Mouse (Mus musculus) lung, adult 2 months (tissue): Measurements from ENCODE around the gene Rpl31. TPM values are rescaled to one million over a fixed set of nuclear protein-coding genes. Genes with fewer than 3 reads are reported as not detected.

Source experiments
- DNase-seq: peaks from one replicate; pipeline ENCODE4 v3.0.0; 2022
- H3K4me1 ChIP-seq: fragments of 200-500 bp; 2 replicates; pipeline ENCODE4 v1.6.1; 2011; ENCODE audit warnings: low read length; ENCODE audit not compliant: control insufficient read depth, insufficient read depth
- H3K4me3 ChIP-seq: fragments of 200-500 bp; replicated peaks from 2 replicates; pipeline ENCODE3; 2011; ENCODE audit warnings: low read depth, mild to moderate bottlenecking, control low read depth, low read length; ENCODE audit errors: extremely low read depth
- CTCF ChIP-seq: fragments of 200-500 bp; IDR thresholded peaks from 2 replicates; pipeline ENCODE4 v1.5.1; 2011; ENCODE audit warnings: mild to moderate bottlenecking, low read length, control low read depth; ENCODE audit not compliant: insufficient read depth
- POLR2A ChIP-seq: fragments of 200-500 bp; IDR thresholded peaks from 2 replicates; pipeline ENCODE4 v1.6.1; 2011; ENCODE audit warnings: low read depth, mild to moderate bottlenecking, control low read depth, low read length, borderline replicate concordance; ENCODE audit errors: extremely low read depth
- WGBS: fragments of 180-500 bp; shearing (Covaris S2); methylation state at CpG from one replicate; pipeline ENCODE4 v1.1.7; 2018; 5-methylcytosine and 5-hydroxymethylcytosine counted together
- polyA plus RNA-seq: library from polyadenylated mRNA; depleted of rRNA; stranded (reverse); fragments of >200 nt; gene quantifications from 2 replicates; pipeline ENCODE4 v1.2.3, GENCODE M21; 2012

Rpl31 gene
- polyA plus RNA-seq, 1 experiment, result 201 TPM

DNA sequence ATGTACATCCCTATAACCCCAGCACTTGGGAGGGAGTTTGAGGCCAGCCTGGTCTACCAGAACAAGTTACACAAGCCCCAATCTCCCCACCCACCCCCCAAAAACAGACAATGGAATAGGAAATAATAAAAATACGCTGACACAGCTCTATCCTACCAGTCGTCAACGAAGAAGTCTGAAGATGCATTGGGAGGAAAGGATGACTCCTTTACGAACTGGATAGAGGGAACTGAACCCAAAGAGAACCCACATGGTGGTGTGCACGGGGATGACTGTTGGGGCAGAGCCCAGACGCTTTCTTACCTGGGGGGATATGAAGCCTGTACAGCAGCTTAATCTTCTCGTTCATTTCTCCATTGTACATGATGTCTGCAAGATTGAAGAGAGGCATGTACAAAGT, 8.5 kb downstream of the Rpl31 start:
- TF ChIP-seq CTCF, result no peak
- TF ChIP-seq POLR2A, result no peak
- no peak for DNase-seq
- H3K4me3 ChIP-seq, result no peak overlapping the region
- WGBS, result 74% methylated on average over 7 of the region's 7 CpGs
- peaks cover 3% of the 10 kb centered on the region; the same call in 1 of the 2 replicates for H3K4me1 ChIP-seq

DNA sequence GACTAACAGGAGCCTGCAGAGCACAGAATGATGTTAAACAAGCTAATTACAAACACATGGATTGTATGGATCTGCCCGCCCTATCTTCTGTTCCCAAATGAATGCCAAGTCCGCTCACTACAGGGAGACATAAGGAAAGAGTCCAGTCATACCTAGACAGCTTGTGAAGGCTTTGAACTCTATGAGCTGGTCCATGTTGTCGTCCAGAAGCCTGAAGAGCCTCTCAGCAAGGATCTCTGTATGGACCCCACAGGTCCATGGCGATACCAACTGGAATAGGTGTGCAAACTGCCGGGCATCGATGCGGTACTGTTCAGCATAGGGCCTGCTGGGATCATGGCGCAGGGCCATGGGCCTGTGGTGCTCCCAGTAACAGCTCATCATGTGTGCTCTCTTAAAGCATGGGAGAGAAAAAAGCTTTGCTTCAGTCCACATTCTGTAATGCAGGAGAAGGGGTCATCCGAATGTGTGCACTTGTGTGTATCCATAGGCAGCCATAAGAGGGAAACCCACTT, 9.1 kb downstream of the Rpl31 start:
- Histone ChIP-seq H3K4me1 (peaks cover 3% of the 10 kb centered on the region; the same call in 1 of the 2 replicates), H3K4me3 (no peak overlapping the region)
- TF ChIP-seq CTCF, result no peak
- TF ChIP-seq POLR2A, result no peak
- 90% methylated on average over 9 of the region's 9 CpGs for WGBS
- no peak for DNase-seq

GRCm38 (mm10) chr1:39378540-39378939, 10.9 kb downstream of the Rpl31 start:
- no peak for DNase-seq
- Histone ChIP-seq H3K4me3 (no peak overlapping the region), H3K4me1 (peaks cover 3% of the 10 kb centered on the region; the same call in 1 of the 2 replicates)
- TF ChIP-seq POLR2A, result no peak
- TF ChIP-seq CTCF, result no peak
- 91% methylated on average over 1 of the region's 1 CpGs for WGBS

DNA sequence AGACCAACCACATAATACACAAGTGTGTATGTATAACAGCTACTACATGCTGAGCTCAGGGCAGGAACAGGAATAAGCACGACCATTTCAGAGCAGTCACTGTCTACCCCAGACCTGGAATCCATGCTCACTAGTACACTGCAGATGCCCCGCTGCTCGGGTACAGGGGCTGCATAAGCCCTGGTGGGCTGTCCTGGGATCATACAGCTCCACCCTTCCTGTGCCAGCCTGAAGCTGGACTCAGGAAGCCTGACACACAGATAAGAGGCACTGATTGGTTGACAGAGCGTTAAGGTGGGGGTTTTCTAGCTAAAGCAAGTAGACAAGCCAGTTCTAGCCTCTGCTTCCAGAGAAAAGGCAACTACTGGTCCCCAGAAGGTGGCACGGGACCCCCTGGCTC, 11.4 kb downstream of the Rpl31 start:
- H3K4me1 ChIP-seq, result peaks cover 3% of the 10 kb centered on the region; the same call in 1 of the 2 replicates
- 37% methylated on average over 5 of the region's 5 CpGs for WGBS
- TF ChIP-seq CTCF (no peak), POLR2A (no peak)
- no peak for DNase-seq
- H3K4me3 ChIP-seq, result no peak overlapping the region

DNA sequence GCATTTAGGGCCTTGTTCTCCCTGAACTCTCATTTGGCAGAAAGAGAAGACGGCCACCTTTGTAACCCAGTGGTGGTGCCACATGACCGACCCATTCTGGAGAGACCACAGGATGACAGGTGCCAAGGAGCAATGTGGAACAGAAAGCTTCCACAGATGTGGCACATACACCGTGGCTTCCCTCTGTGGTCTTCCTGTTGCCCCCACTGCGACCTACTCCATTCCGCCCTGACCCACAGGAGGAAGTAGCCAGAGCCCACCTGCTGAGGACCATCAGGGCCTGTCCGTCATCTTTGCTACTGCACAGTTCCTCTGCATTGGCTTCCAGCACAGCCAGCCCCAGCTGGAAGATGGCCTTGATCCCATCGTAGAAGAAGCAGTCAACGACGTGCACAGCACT, 13.4 kb downstream of the Rpl31 start:
- 83% methylated on average over 9 of the region's 9 CpGs for WGBS

DNA sequence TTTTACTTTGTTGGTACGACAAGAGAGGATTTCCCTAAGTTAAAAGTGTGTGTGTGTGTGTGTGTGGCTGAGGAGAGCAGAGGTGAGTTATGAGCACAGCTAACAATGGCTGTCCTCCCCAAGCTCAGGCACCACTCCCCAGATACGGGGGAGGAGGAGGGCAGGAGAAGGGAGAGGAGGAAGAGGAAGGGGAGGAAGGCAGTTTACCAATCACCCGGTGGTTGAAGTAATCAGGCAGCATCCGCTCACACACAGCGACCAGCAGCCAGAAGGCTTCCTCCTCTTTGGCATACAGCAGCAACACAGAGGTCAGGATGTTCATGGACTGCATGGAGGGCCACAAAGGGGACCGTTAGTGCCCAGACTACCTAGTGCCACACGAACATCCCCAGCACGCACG, 17.3 kb downstream of the Rpl31 start:
- Histone ChIP-seq H3K4me1 (0 out of 2 replicates have a peak, but pooled peaks cover under 1% of the 10 kb centered on the region), H3K4me3 (no peak overlapping the region)
- TF ChIP-seq POLR2A, result no peak
- TF ChIP-seq CTCF, result no peak
- 67% methylated on average over 9 of the region's 9 CpGs for WGBS
- no peak for DNase-seq

More for the DNA sequence above, 13.4 kb downstream of the Rpl31 start:
- TF ChIP-seq POLR2A (no peak), CTCF (no peak)
- Histone ChIP-seq H3K4me3 (no peak overlapping the region), H3K4me1 (peaks cover 3% of the 10 kb centered on the region; the same call in 1 of the 2 replicates)
- no peak for DNase-seq

GRCm38 (mm10) chr1:39386456-39386855, 18.8 kb downstream of the Rpl31 start:
- no peak for DNase-seq
- H3K4me1 ChIP-seq, result no peaks in the 10 kb centered on the region
- TF ChIP-seq CTCF (no peak), POLR2A (no peak)
- 68% methylated on average over 3 of the region's 3 CpGs for WGBS
- no peak overlapping the region for H3K4me3 ChIP-seq

- Histone ChIP-seq H3K4me1 (no peaks in the 10 kb centered on the region), H3K4me3 (no peak overlapping the region)
- no peak for DNase-seq
- TF ChIP-seq CTCF, result no peak
- TF ChIP-seq POLR2A, result no peak
- 73% methylated on average over 4 of the region's 4 CpGs for WGBS
Measured at GRCm38 (mm10) chr1:39387497-39387896, 19.9 kb downstream of the Rpl31 start.

GRCm38 (mm10) chr1:39388163-39388562, 20.5 kb downstream of the Rpl31 start:
- no peak for DNase-seq
- Histone ChIP-seq H3K4me1 (no peaks in the 10 kb centered on the region), H3K4me3 (no peak overlapping the region)
- WGBS, result 72% methylated on average over 2 of the region's 2 CpGs
- TF ChIP-seq POLR2A (no peak), CTCF (no peak)

GRCm38 (mm10) chr1:39389338-39389737, 21.7 kb downstream of the Rpl31 start:
- 85% methylated on average over 11 of the region's 11 CpGs for WGBS
- Histone ChIP-seq H3K4me3 (no peak overlapping the region), H3K4me1 (no peaks in the 10 kb centered on the region)
- no peak for TF ChIP-seq CTCF
- no peak for TF ChIP-seq POLR2A
- DNase-seq, result no peak

- Histone ChIP-seq H3K4me3 (no peak overlapping the region), H3K4me1 (no peaks in the 10 kb centered on the region; the same call in 1 of the 2 replicates)
- TF ChIP-seq CTCF, result no peak
- no peak for TF ChIP-seq POLR2A
- DNase-seq, result no peak
- 91% methylated on average over 6 of the region's 6 CpGs for WGBS
Measured at GRCm38 (mm10) chr1:39391652-39392051, 24.0 kb downstream of the Rpl31 start.
